Mouse (Mus musculus) ES-Bruce4 (cell line): ENCODE results near the gene Mogat2. TPM values are rescaled to one million over a fixed set of nuclear protein-coding genes. Genes with fewer than 3 reads are reported as not detected.

Experiments used
- H3K27ac ChIP-seq: 2 replicates; pipeline ENCODE4 v1.5.1; 2012; ENCODE audit warnings: low read length, inconsistent platforms; ENCODE audit not compliant: insufficient read depth
- H3K27me3 ChIP-seq: 2 replicates; pipeline ENCODE4 v1.6.1; 2012; ENCODE audit warnings: mild to moderate bottlenecking, low read length, inconsistent platforms; ENCODE audit not compliant: control insufficient read depth, poor library complexity, insufficient read depth, severe bottlenecking
- H3K36me3 ChIP-seq: 2 replicates; pipeline ENCODE4 v1.6.1; 2012; ENCODE audit warnings: inconsistent platforms, mild to moderate bottlenecking, low read length, moderate library complexity; ENCODE audit not compliant: control insufficient read depth, poor library complexity, insufficient read depth, severe bottlenecking
- H3K4me1 ChIP-seq: one replicate; pipeline ENCODE4 v1.8.1; 2011; ENCODE audit warnings: low read length; ENCODE audit not compliant: control insufficient read depth, insufficient read depth
- H3K4me3 ChIP-seq: 2 replicates; pipeline ENCODE4 v1.5.1; 2011; ENCODE audit warnings: low read depth, mild to moderate bottlenecking, low read length
- H3K9ac ChIP-seq: 2 replicates; pipeline ENCODE4 v1.6.1; 2012; ENCODE audit warnings: low read depth, mild to moderate bottlenecking, inconsistent platforms; ENCODE audit not compliant: poor library complexity, severe bottlenecking
- H3K9me3 ChIP-seq: replicated peaks from 2 replicates; pipeline ENCODE4 v1.6.1; 2012; ENCODE audit warnings: mild to moderate bottlenecking, low read length, inconsistent platforms; ENCODE audit not compliant: control insufficient read depth, poor library complexity, insufficient read depth, severe bottlenecking
- CTCF ChIP-seq: IDR thresholded peaks from one replicate; pipeline ENCODE4 v1.8.1; 2011; ENCODE audit warnings: low read depth, low read length
- EP300 ChIP-seq: IDR thresholded peaks from 2 replicates; pipeline ENCODE4 v1.6.1; 2011; ENCODE audit warnings: low read depth, low read length; ENCODE audit not compliant: insufficient read depth
- POLR2A ChIP-seq: IDR thresholded peaks from one replicate; pipeline ENCODE4 v1.8.1; 2011; ENCODE audit warnings: low read length; ENCODE audit not compliant: insufficient read depth
- polyA plus RNA-seq: library from polyadenylated mRNA; stranded (reverse); fragments of >200 nt; gene quantifications from 2 replicates; pipeline ENCODE4 v1.2.4, GENCODE M21; 2011; ENCODE audit warnings: low read depth; ENCODE audit not compliant: missing spikeins, insufficient read depth, insufficient read length

Mogat2 gene
- polyA plus RNA-seq, 1 experiment, result 9.3 TPM

DNA sequence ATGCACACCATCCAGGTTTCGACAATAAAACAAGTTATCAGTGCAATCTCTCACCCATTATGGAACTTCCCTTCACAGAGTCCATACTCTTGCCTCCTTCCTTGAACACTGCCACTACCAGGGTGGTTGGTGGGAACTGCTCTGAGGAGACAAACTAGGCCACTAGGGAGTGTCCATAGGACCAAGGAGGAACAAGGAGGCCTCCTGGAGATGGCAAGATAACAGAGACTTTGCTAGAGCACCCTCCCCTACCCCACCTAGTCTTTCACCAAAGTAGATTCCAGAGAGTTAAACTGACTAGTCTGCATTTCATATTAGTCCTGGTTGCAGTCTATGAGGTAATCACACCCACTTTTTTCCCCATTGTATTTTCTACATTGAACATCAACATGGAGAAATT lies 58.3 kb downstream of the Mogat2 start:
- H3K9ac ChIP-seq, result no peak overlapping the region

GRCm38 (mm10) chr7:99179271-99179670 lies 59.1 kb downstream of the Mogat2 start:
- no peaks in the 10 kb centered on the region for H3K4me1 ChIP-seq
- H3K27ac ChIP-seq, result no peak overlapping the region
- no peaks in the 10 kb centered on the region for H3K9me3 ChIP-seq
- no peaks in the 10 kb centered on the region for H3K27me3 ChIP-seq
- H3K4me3 ChIP-seq, result no peak overlapping the region
- no peaks in the 10 kb centered on the region for H3K36me3 ChIP-seq
- H3K9ac ChIP-seq, result no peak overlapping the region
- TF ChIP-seq POLR2A (no peak), EP300 (no peak)

More for the DNA sequence above, 58.3 kb downstream of the Mogat2 start:
- Histone ChIP-seq H3K4me3 (no peak overlapping the region), H3K27ac (no peak overlapping the region), H3K4me1 (no peaks in the 10 kb centered on the region), H3K36me3 (no peaks in the 10 kb centered on the region), H3K9me3 (no peaks in the 10 kb centered on the region), H3K27me3 (no peaks in the 10 kb centered on the region)
- TF ChIP-seq CTCF (no peak), POLR2A (no peak), EP300 (no peak)

DNA sequence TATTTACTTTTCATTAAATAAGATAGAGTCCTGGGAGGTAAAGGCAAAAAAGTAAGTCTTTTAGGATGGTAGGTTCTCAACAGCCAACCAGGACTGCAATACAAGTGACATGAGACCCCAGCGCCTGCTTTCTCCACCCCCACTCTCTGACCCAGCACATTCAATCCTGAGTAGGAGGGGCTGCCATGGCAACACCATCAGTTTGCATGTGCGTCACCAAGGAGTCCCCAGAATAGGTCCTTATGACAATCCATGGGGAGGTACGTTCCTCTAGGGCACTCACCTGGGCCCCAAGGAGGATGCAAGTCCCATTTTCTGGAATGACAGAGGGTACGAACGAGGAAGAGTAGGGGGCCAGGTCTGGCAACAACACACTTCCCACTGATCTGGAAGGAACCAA lies 61.0 kb downstream of the Mogat2 start:
- Histone ChIP-seq H3K9ac (no peak overlapping the region), H3K9me3 (no peaks in the 10 kb centered on the region), H3K27ac (no peak overlapping the region), H3K36me3 (no peaks in the 10 kb centered on the region), H3K4me1 (no peaks in the 10 kb centered on the region), H3K27me3 (no peaks in the 10 kb centered on the region), H3K4me3 (no peak overlapping the region)
- TF ChIP-seq POLR2A, result no peak
- no peak for TF ChIP-seq CTCF
- no peak for TF ChIP-seq EP300

GRCm38 (mm10) chr7:99175666-99176065 lies 62.8 kb downstream of the Mogat2 start:
- Histone ChIP-seq H3K4me1 (no peaks in the 10 kb centered on the region), H3K4me3 (no peak overlapping the region), H3K36me3 (no peaks in the 10 kb centered on the region), H3K27ac (no peak overlapping the region), H3K9me3 (no peaks in the 10 kb centered on the region), H3K9ac (no peak overlapping the region), H3K27me3 (no peaks in the 10 kb centered on the region)
- no peak for TF ChIP-seq POLR2A
- no peak for TF ChIP-seq CTCF
- TF ChIP-seq EP300, result no peak

GRCm38 (mm10) chr7:99175118-99175517 lies 63.3 kb downstream of the Mogat2 start:
- no peak overlapping the region for H3K27ac ChIP-seq
- no peaks in the 10 kb centered on the region for H3K9me3 ChIP-seq
- H3K27me3 ChIP-seq, result no peaks in the 10 kb centered on the region
- H3K36me3 ChIP-seq, result no peaks in the 10 kb centered on the region
- TF ChIP-seq EP300 (no peak), POLR2A (no peak), CTCF (no peak)
- H3K4me1 ChIP-seq, result no peaks in the 10 kb centered on the region
- H3K9ac ChIP-seq, result no peak overlapping the region
- no peak overlapping the region for H3K4me3 ChIP-seq

DNA sequence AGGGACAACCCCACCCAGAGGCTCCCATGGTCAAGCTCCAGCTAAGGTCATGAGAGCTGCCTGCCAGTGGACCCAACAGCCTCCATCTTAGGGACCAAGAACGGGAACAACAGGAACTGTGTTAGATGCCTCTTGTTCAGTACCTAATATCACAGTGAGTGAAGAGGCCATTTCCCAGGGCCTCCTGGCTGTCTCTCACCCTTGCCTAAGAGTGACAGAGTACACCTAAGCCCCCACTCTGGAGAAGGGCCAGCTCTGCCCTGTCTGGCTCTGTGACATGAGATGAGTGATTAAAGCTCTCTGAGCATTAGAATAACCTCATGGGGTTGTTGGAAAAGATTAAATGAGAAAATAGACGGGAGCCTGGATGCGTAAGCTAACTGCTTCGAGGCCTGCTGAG lies 64.4 kb downstream of the Mogat2 start:
- H3K36me3 ChIP-seq, result no peaks in the 10 kb centered on the region
- no peaks in the 10 kb centered on the region for H3K27me3 ChIP-seq
- H3K4me1 ChIP-seq, result no peaks in the 10 kb centered on the region
- H3K27ac ChIP-seq, result no peak overlapping the region
- TF ChIP-seq POLR2A (no peak), EP300 (no peak), CTCF (no peak)
- no peak overlapping the region for H3K4me3 ChIP-seq
- H3K9me3 ChIP-seq, result no peaks in the 10 kb centered on the region
- no peak overlapping the region for H3K9ac ChIP-seq

DNA sequence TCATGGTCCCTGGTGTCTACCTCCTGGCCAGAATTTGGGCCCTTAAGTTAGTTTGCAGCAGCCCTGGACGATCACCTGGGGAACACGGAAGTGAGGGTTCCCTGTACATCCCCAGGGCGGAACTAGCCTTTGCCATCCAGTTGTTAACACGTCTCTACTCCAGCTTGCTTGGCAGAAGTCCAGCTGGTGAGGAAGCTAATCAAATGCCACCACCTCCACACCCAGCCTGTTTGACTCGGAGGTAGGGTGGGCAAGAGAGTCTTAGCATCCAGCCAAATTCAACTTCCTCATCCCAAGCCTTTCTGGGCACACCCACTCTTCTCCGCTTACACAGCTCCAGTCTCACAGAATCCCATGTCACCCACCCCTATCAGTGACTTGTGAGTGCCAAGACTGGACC lies 65.5 kb downstream of the Mogat2 start:
- Histone ChIP-seq H3K4me1 (no peaks in the 10 kb centered on the region), H3K27me3 (no peaks in the 10 kb centered on the region), H3K9me3 (no peaks in the 10 kb centered on the region), H3K9ac (no peak overlapping the region), H3K36me3 (no peaks in the 10 kb centered on the region), H3K27ac (no peak overlapping the region), H3K4me3 (no peak overlapping the region)
- no peak for TF ChIP-seq EP300
- no peak for TF ChIP-seq POLR2A
- TF ChIP-seq CTCF, result no peak
